Mouse (Mus musculus) erythroblast, embryonic 14.5 days (primary cell): Measurements from ENCODE around the gene Lpar2.

Source experiments
- GATA1 ChIP-seq: IDR thresholded peaks from 2 replicates; pipeline ENCODE4 v1.6.1; 2012; ENCODE audit warnings: low read length, inconsistent platforms, mixed read lengths
- TAL1 ChIP-seq: IDR thresholded peaks from 3 replicates; pipeline ENCODE4 v1.6.1; 2012; ENCODE audit warnings: low read length, inconsistent platforms, mixed read lengths

GRCm38 (mm10) chr8:69822386-69823191 is at the start of gene Lpar2:
- TF ChIP-seq GATA1, result no peak
- no peak for TF ChIP-seq TAL1
